Mouse (Mus musculus): ENCODE results near the gene Cacna2d3.
A peak's percentile ranks its signal among the peaks of the same experiment; 100 is the strongest.

Gene Cacna2d3

DNA sequence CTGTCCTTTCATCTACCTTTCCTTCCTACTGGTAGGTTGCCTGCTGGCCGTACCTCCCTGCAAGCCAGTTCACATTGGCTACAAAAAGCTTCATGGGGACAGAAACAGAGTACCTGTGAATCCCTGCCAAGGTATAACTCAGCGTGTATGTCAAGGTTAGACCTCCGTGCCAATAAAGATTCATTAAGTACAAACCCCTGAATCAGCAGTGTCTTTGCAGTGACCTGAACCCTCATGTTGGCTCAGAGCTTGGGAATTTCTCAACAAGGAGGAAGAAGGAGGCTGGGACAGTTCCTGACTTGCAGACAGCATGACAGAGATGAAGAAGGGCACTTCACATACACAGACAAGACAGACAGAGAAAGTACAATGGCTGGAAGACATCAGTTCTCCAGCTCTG lies 225.1 kb downstream of the Cacna2d3 start:
- no peak for DNase-seq (ENCODE audit: low read depth, low spot score)

GRCm38 (mm10) chr14:29491786-29492185 lies 229.9 kb downstream of the Cacna2d3 start:
- no peak for DNase-seq (ENCODE audit: low read depth, low spot score)

DNA sequence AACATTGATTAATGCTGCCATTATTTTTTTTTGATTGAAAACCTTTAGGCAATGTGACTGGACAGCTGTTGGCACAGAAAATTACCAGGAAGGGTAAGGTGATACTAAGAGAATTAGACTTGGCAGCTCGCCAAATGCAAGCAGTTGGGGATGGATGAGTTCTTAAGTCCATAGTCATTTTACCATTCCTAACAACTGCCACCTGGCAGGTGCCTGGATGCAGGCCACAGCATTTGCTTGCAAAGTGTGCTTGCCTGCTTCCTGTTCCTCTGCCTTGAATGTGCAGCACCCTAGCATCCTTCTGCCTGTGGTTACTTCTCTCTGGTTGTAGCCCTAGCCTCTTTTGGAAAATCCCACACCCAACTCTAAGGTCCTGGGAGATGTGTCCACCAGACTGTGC lies 236.2 kb downstream of the Cacna2d3 start:
- DNase-seq (ENCODE audit: low read depth, low spot score) = no peak

DNA sequence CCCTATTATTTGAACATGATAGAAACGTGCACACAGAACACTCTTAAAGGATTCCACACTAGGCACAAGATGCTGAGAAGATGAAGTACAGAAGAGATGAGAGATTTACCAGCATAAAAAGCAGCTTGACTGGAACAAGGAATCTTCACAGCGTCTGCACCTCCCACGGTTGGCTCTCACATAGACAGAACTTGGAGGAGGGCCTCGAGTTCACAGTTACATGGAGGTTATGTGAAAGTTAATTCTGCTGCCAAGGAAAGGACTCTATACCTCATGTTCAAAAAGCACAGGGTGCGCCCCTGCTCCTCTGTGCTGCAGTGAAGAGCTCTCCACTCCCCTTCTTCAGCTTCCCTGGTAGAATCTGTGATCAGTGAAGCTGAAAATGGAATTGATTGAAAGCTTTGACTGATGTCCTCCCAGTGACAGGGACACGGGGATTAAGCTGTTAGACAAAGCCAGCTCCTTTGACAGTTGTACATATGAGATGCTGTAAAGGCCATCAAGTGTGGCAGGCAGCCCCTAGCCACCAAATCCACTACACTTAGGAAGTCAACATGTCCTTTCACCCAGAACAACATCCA lies 243.2 kb downstream of the Cacna2d3 start:
- DNase-seq (ENCODE audit: low read depth, low spot score) = no peak

DNA sequence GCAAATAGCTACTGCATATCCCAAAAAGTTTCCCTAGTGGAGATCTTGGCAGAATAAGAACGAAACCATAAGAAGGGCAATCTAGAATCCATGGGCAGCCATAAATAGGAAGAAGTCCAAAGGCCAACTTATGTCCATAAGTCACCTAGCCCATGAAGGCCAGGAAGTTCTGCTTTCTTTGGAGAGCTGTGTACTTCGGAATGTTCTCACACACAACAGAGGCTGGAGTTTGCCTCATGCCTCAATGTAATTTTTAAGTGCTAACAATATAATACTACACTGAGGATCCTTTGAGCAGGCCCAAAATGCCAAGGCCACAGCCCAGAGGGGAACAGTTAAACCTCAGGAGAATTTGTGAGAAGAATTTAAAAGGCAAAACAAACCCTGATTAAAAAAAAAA lies 257.4 kb downstream of the Cacna2d3 start:
- DNase-seq (ENCODE audit: low read depth, low spot score) = no peak

- DNase-seq (ENCODE audit: low read depth, low spot score) = no peak
These were observed 272.5 kb downstream of the Cacna2d3 start for GRCm38 (mm10) chr14:29449203-29449602.

DNA sequence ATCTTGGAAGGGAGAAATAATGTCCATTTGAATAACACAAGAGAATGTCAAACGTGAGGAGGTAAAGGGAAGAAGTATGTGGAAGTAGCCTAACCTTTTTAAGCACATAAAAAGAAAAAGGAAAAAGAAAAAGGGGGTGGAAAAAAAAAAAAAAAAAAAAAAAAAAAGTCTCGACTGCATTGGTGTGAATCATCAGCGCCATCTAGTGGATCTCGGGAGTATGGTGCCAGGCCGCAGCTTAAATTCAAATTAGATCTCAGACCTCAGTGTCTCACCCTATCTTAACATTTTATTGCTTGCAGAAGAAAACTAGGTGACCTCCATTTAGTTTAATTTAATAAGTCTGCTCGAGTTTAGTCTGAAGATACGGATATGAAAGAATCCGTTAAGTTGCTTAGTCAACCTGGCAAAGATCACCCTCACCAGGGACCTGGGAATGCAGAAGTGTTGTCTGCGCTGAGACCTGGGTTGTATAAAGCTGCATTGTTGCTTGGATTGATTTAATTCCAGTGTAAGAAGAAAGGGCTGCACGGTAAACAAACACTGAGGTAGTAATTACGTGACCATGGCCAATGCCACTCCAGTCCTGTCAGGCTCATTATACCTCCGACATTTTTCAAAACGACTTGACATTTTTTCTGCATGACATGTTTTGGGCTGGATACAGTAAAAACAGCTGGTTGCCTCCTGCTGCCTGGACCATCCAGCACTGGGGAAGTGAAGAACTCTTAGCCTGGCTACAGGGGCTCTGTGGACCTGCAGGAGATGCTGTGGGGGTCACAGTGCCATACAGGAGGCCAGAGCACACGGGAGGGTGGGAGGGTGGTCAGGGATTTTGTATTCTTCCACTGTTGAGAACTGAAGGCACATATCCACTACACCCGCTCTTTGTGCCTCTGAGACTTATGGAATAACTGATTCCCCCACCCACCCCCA lies 278.3 kb downstream of the Cacna2d3 start:
- peak; percentile 16 for DNase-seq (ENCODE audit: low read depth, low spot score)

DNA sequence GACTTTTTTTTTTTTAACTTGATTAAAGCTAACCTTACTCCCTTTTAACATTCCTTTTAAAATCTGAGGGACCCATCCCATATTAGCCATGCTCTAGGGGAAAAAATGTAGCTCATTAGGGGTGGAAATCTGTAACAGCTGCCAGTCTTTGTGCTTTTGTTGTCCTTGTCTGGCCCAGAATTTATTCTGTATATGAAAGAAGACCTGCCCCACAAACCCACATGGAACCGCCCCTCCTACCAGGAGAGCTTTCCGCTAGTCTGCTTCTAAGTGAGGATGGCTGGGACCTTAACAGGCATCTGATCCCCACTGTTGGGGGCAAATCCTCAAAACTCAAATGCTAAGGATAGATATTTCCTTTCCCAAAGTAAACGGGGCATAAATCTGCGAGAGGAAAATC lies 279.2 kb downstream of the Cacna2d3 start:
- DNase-seq (ENCODE audit: low read depth, low spot score) = no peak

DNA sequence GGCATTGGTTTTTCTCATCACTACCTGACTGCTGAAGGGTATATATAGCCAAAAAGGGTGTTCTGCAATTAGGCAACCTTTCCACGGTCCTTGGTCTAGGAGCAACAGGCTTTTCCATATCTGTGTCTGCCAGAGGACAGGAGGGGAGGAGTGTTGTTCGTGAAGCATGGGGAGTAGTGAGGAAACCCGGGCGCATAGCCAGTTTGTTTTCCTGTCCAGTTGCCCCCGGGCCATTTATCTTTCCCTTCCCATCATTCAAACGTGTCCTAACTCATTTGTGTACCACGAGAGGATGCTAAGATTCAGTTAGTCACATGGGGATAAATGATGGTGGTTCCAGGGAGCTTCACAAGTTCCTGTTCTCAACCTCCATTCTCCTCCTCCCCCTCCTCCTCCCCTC lies 283.0 kb downstream of the Cacna2d3 start:
- no peak for DNase-seq (ENCODE audit: low read depth, low spot score)

- no peak for DNase-seq (ENCODE audit: low read depth, low spot score)
These were observed 283.4 kb downstream of the Cacna2d3 start for GRCm38 (mm10) chr14:29438251-29438650.

DNA sequence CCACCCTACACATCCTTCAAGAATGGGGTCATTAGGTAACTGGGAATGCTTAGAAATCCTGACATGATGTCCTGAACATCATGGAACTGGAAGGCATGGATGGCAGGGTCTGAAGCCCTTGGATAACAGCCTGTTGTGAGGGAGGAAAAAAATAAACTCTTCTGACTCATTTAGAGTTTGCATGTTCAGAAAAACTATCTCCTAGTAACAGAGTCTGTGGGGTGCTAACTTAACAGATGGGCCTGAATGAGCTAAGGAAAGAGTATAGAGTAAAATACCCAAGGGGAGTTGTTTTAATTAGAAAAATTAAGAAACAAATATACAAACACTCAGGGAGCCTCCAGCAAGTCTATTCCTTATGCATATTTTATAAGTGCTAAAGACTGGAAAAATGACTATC lies 286.5 kb downstream of the Cacna2d3 start:
- no peak for DNase-seq (ENCODE audit: low read depth, low spot score)

DNA sequence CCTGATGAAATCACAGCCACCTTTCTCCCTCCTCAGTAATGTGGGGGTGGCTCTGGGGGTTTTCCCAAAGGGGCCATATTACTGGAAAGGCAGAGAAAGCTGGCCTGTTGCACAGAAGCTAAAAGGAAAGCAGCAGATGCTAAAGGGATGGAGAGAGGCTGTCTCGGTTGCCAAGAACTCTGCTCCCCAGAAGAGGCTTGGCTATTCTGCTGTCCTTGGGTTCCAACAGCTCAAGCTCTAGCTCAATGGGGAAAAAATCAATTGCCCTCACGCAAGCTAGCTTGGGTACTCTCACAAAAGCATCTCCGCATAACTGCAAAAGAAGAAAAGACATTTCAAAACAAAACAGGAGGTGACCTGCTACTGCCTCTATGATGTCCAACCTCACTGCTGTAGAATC lies 287.9 kb downstream of the Cacna2d3 start:
- DNase-seq (ENCODE audit: low read depth, low spot score) = no peak

GRCm38 (mm10) chr14:29433076-29433714 lies 288.5 kb downstream of the Cacna2d3 start:
- no peak for DNase-seq (ENCODE audit: low read depth, low spot score)

DNA sequence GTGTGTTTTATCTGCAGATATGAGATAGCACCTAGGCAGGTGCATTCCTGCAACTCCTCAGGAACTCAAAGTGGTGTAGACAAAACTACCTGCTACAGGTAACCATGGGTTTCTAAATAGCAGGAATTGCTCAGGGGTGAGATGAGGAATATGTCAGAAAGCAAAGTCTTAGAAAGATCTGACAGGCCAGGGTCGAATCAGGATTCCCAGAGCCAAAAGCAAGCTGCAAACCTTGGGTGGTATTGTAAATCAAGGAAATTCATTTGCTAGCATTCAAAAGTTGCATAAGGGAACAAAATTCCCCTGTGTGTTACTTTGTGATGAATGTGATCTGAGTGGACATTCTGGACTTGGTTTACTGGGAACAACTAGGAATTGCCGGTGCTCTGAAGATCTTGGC lies 291.9 kb downstream of the Cacna2d3 start:
- DNase-seq (ENCODE audit: low read depth, low spot score) = no peak

DNA sequence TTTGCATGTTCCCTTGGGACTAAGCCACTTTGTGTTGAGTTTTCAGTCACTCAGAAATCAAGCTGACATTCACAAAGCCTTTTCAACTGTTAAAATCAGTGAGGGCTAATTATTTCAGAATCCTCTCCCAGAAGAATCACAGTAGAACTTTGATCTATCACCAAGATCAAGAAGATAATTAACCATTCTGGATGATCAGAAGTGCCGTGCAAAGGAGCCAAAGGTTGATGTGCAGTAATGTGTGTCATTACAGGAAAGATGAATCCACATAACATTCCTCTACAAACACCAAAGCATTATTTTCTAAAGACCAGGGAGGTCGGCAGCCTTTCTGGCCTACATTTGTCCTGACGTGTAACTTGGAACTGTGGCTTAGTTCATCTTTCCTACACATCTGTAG lies 296.0 kb downstream of the Cacna2d3 start:
- no peak for DNase-seq (ENCODE audit: low read depth, low spot score)

DNA sequence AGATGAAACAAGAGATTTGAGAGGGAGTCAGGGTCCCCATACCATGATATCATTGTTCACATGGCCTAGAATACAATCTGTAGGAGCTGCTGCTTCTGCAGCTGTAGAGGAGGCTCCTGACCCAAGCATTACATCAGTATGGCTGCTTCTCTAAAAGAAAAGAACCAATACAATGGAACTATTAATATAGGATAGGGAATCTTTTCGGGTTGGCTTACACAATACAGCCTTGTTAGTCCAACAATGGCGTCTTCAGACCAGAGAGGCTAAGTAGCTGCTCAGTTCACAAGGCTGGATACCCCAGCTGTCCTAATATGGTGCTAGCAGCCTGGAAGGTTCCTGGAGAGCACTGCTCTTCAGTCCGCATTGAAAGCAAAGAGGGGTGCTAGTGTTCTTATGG lies 296.5 kb downstream of the Cacna2d3 start:
- no peak for DNase-seq (ENCODE audit: low read depth, low spot score)

- DNase-seq (ENCODE audit: low read depth, low spot score) = no peak
These were observed 315.8 kb downstream of the Cacna2d3 start for GRCm38 (mm10) chr14:29405878-29406165.

GRCm38 (mm10) chr14:29405125-29405877 lies 316.4 kb downstream of the Cacna2d3 start:
- no peak for DNase-seq (ENCODE audit: low read depth, low spot score)

DNA sequence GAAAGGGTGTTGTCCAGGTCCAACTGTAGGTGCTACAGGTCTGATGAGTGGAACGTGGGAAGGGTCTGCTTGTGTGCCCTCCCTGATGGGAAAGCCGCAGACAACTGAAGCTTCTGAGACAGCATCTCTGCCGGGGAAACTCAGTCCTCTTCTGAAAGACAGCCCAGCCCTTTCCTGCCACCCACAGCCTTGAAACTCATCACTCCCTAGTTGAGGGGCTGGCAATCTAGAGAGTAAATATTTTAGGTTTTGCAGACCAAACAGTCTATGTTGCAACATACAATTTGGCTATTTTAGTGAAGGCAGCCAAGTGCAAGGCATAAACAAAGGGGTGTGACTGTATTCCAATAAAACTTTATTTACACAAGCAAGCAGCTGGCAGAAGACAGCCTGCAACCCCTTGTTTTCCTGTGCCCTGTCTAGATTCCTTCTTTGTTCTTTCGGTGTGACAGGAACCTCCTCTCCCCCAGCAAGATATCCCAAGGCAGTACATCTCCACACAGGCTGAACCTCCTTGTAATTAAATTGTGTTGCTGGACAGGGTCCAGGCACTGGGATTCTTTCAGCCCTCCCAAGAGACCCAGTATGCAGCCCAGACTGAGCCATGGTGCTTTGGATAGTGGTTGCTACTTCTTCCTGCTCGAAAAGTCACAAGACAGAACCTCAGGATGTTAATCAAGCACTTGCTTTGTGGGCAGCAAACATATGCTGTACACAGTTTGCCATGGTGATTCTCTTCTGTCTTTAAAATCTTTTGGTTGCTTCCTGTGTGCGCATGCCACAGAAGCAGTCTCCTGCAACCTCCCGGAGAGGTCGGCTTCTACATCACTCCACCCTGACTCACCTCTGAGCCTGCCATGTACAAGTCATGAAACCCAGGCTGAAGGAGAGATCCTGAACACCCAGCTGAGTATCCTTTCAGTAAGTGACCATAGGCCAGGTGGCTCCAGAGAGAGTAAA lies 317.5 kb downstream of the Cacna2d3 start:
- DNase-seq (ENCODE audit: low read depth, low spot score) = no peak

DNA sequence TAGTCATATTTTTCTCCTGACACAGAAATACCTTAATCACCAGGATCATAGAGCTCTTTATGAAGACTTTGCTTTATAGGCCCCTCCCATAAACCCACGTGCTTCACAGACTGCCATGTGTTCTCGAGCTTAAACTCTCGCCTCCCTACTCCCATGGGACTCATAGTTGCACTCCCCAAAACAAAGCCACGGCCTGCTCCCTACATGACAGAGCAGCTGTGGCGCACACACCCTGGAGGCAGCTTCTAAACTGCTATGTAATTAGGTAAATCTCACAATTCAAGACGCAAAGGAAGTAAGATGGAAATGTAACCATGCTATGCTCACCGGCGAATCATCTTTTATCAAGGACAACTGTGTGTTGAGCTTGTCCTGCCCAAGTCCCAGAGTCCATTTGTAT lies 319.2 kb downstream of the Cacna2d3 start:
- no peak for DNase-seq (ENCODE audit: low read depth, low spot score)

GRCm38 (mm10) chr14:29393786-29394185 lies 327.9 kb downstream of the Cacna2d3 start:
- no peak for DNase-seq (ENCODE audit: low read depth, low spot score)
